Comparison of ENCODE assay signal across 6 mouse cellular contexts in genomic region chr7:144381588-144381987, GRCm38 (mm10).
"Had no signal": no experiment of that assay in that cellular context is flagged by ENCODE, and none has a peak within 500 bp of the region (broad histone marks: within the 10 kb centered on the region; RNA-seq: fewer than 3 reads in every experiment).

No protein-coding gene starts in this region.

- ATAC-seq: midbrain, embryonic 13.5 days had no signal

- DNase-seq: kidney, adult 11 months; kidney, adult 9 months; kidney, postnatal 36 days; lung, adult 18-20 months; thymus, postnatal 4 days had no signal
